Mouse (Mus musculus): ENCODE measurements at regions not wholly inside any gene's neighbourhood (a gene's known extent, or its start where the extent isn't known, plus 50 kb on each side); places are given as distances from the start of the nearest gene placed in this dataset.

DNA sequence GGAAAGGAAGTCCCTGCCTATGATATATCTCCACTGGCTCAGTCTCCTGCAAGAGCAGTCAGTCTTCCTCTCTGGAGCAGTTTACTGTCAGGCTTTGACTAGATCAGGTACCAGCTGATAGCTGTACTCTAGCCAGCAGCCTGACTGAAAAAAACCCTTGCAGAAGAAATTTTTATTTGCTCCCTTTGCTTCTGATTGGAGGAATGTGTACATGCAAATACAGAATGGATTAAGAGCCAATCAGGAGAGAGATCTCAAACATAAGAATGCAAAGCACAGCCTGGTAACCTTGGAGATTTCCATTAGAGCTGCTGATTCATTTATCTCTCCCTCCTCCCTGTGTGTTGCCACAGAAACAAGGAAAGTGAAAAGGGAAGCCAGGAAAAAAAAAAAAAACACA, 509.1 kb upstream of the Ndn start:
- TF ChIP-seq CTCF (IDR thresholded peaks at IDR 0.05; ENCODE audit: low read depth) (no peak), EP300 (optimal IDR thresholded peaks at IDR 0.05) (no peak)
